Mouse (Mus musculus) liver, postnatal 0 days (tissue): ENCODE measurements around the gene Vipr2. TPM values are rescaled to one million over a fixed set of nuclear protein-coding genes. Genes with fewer than 3 reads are reported as not detected.

ENCODE experiments used
- ATAC-seq: fragments of 200-750 bp; cut with Nextera tagmentation; 2 replicates; pipeline ENCODE4 v1.8.0; 2017; ENCODE audit warnings: mild to moderate bottlenecking, moderate library complexity
- DNase-seq: peaks from one replicate; pipeline ENCODE4 v3.0.0-alpha.2; 2016
- H3K27ac ChIP-seq: fragments of 300-500 bp; sonication (generic); 2 replicates; pipeline ENCODE4 v1.5.1; 2014; ENCODE audit warnings: antibody characterized with exemption, moderate library complexity, mild to moderate bottlenecking, low read depth
- H3K27me3 ChIP-seq: fragments of 300-500 bp; sonication (generic); 2 replicates; pipeline ENCODE4 v1.6.1; 2014; ENCODE audit warnings: low read length, control low read depth, mixed read lengths; ENCODE audit not compliant: insufficient read depth
- H3K36me3 ChIP-seq: fragments of 300-500 bp; sonication (generic); replicated peaks from 2 replicates; pipeline ENCODE4 v1.6.1; 2014; ENCODE audit warnings: mild to moderate bottlenecking, control low read depth, low read length, moderate library complexity, mixed read lengths; ENCODE audit not compliant: insufficient read depth
- H3K4me1 ChIP-seq: fragments of 300-500 bp; sonication (generic); 2 replicates; pipeline ENCODE4 v1.6.1; 2014; ENCODE audit warnings: antibody characterized with exemption, mild to moderate bottlenecking, control low read depth; ENCODE audit not compliant: insufficient read depth
- H3K4me2 ChIP-seq: fragments of 300-500 bp; sonication (generic); 2 replicates; pipeline ENCODE4 v1.6.1; 2014; ENCODE audit warnings: low read depth, mild to moderate bottlenecking, low read length, moderate library complexity, mixed read lengths
- H3K4me3 ChIP-seq: fragments of 300-500 bp; sonication (generic); 2 replicates; pipeline ENCODE4 v1.5.1; 2014; ENCODE audit warnings: low read depth, low read length
- H3K9ac ChIP-seq: fragments of 300-500 bp; sonication (generic); replicated peaks from 2 replicates; pipeline ENCODE4 v1.6.1; 2014; ENCODE audit warnings: mild to moderate bottlenecking, moderate library complexity
- H3K9me3 ChIP-seq: fragments of 300-500 bp; sonication (generic); 2 replicates; pipeline ENCODE4 v1.6.1; 2016; ENCODE audit warnings: mild to moderate bottlenecking, control low read depth, low read length, mixed read lengths
- CTCF ChIP-seq: sonication (generic); IDR thresholded peaks from 2 replicates; pipeline ENCODE4 v1.5.1; 2016; ENCODE audit warnings: antibody characterized with exemption, low read depth
- EP300 ChIP-seq: IDR thresholded peaks from 2 replicates; pipeline ENCODE4 v1.6.1; 2016; ENCODE audit warnings: antibody characterized with exemption, low read depth, mild to moderate bottlenecking
- WGBS: fragments of 180-500 bp; shearing (Covaris S2); extraction: QIAGEN DNeasy Blood & Tissue Kit; methylation state at CpG from one replicate; pipeline ENCODE4 v1.1.7; 2014; ENCODE audit not compliant: insufficient replicate concordance; 5-methylcytosine and 5-hydroxymethylcytosine counted together
- microRNA-seq: library from miRNA; unstranded; fragments of <30 nt; microRNA quantifications from one replicate; pipeline ENCODE4, GENCODE M21; 2016
- polyA plus RNA-seq: library from polyadenylated mRNA; unstranded; fragments of >200 nt; fragmentation: Nextera tagmentation; extraction: Ambion mirVana; gene quantifications from 2 replicates; pipeline ENCODE4 v1.2.1, GENCODE M21; 2015

The Vipr2 gene
- polyA plus RNA-seq, 1 experiment from 2014 or later: 0.26 TPM

GRCm38 (mm10) chr12:116183212-116183935 lies 105.8 kb downstream of the Vipr2 start:
- DNase-seq: no peak
- H3K9ac ChIP-seq: no peak overlapping the region
- no peak overlapping the region for H3K27ac ChIP-seq
- H3K4me2 ChIP-seq: no peak overlapping the region
- H3K4me1 ChIP-seq: no peaks in the 10 kb centered on the region
- TF ChIP-seq CTCF (no peak), EP300 (no peak)
- no peaks in the 10 kb centered on the region for H3K27me3 ChIP-seq
- 72% methylated on average over 6 of the region's 6 CpGs for WGBS
- no peak overlapping the region for H3K4me3 ChIP-seq
- H3K9me3 ChIP-seq: no peaks in the 10 kb centered on the region
- ATAC-seq: no peak
- H3K36me3 ChIP-seq: no peaks in the 10 kb centered on the region

GRCm38 (mm10) chr12:116193952-116194351 lies 116.4 kb downstream of the Vipr2 start:
- no peaks in the 10 kb centered on the region for H3K27me3 ChIP-seq
- H3K9me3 ChIP-seq: no peaks in the 10 kb centered on the region
- no peak overlapping the region for H3K4me3 ChIP-seq
- H3K36me3 ChIP-seq: no peaks in the 10 kb centered on the region
- TF ChIP-seq EP300 (no peak), CTCF (no peak)
- no peak overlapping the region for H3K27ac ChIP-seq
- no peak overlapping the region for H3K4me2 ChIP-seq
- no peak overlapping the region for H3K9ac ChIP-seq
- no peak for DNase-seq
- H3K4me1 ChIP-seq: no peaks in the 10 kb centered on the region
- no peak for ATAC-seq
- WGBS: 63% methylated on average over 6 of the region's 6 CpGs

- H3K4me2 ChIP-seq: no peak overlapping the region
- H3K27ac ChIP-seq: no peak overlapping the region
- no peaks in the 10 kb centered on the region for H3K4me1 ChIP-seq
- H3K9ac ChIP-seq: no peak overlapping the region
- H3K36me3 ChIP-seq: no peaks in the 10 kb centered on the region
- TF ChIP-seq EP300 (no peak), CTCF (no peak)
- no peaks in the 10 kb centered on the region for H3K27me3 ChIP-seq
- ATAC-seq (no peak), DNase-seq (no peak)
- H3K9me3 ChIP-seq: no peaks in the 10 kb centered on the region
- H3K4me3 ChIP-seq: no peak overlapping the region
Measured at GRCm38 (mm10) chr12:116194641-116195040, 117.1 kb downstream of the Vipr2 start.

Small RNA genes lying within 50 kb of the gene (microRNA-seq; reads per million reads assigned to microRNA genes)
- gene Gm44372: not detected

Other genes with a start within 250 kb of the Vipr2 start
- gene Zfp386, start 30.0 kb upstream of the Vipr2 start, polyA plus RNA-seq: 8.5 and 8.8 TPM in 2 replicates
- gene Wdr60, start 185.3 kb downstream of the Vipr2 start, polyA plus RNA-seq: 3.2 and 4.2 TPM in 2 replicates
- gene Gm11027, start 197.7 kb downstream of the Vipr2 start, polyA plus RNA-seq: not detected in 2 replicates
- gene Esyt2, start 203.5 kb downstream of the Vipr2 start, polyA plus RNA-seq: 4.8 and 5.7 TPM in 2 replicates